Mouse (Mus musculus) bone marrow, adult 2 months (tissue): ENCODE data around the gene Alox12b.

Source experiments
- CTCF ChIP-seq: fragments of 200-500 bp; IDR thresholded peaks from 2 replicates; pipeline ENCODE4 v1.5.1; 2011; ENCODE audit warnings: low read length, control low read depth; ENCODE audit not compliant: control insufficient read depth, insufficient read depth
- POLR2A ChIP-seq: fragments of 200-500 bp; IDR thresholded peaks from 2 replicates; pipeline ENCODE4 v1.6.1; 2011; ENCODE audit warnings: low read depth, mild to moderate bottlenecking, control low read depth, low read length, borderline replicate concordance; ENCODE audit not compliant: control insufficient read depth

- TF ChIP-seq CTCF (no peak), POLR2A (no peak)
These were observed 17.9 kb downstream of the Alox12b start for GRCm38 (mm10) chr11:69174722-69175121.
